Mouse (Mus musculus) right cerebral cortex, postnatal 25 days (tissue): ENCODE results near the gene Rdh1.
"Not testable (repeated sequence)": the region's sequence is repeated elsewhere in the genome, so short reads cannot be mapped to it uniquely, and the experiment has no call there.

ENCODE experiments used
- DNase-seq: peaks from one replicate; pipeline ENCODE4 v3.0.0; 2022

Rdh1 gene

GRCm38 (mm10) chr10:127750136-127750777 is 9.3 kb upstream of the Rdh1 start:
- peak; percentile 14 for DNase-seq

DNA sequence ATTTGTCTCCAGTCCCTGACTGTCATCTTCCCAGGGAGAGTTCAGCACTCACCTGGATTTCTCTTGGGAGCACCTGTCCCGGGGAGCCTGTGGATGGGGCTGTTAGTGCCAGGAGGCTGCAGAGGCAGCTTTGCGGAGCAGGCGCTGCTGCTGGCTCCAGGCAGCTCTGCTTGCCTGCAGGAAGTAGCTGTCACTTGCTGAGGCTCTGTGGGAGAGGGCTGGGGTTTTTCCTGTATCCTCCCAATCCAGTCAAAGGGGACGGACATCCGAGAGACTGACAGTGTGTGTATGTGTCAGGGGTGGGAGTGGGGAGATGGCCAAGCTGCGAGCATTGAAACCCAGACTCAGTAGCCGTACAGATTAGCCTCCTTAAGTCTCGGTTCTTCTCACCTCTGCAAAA is 8.0 kb upstream of the Rdh1 start, which contains the start of gene Gpr182:
Gpr182 (minus strand) TSS at position 185 of the 400 bp plus-strand sequence.
- DNase-seq, result no peak

DNA sequence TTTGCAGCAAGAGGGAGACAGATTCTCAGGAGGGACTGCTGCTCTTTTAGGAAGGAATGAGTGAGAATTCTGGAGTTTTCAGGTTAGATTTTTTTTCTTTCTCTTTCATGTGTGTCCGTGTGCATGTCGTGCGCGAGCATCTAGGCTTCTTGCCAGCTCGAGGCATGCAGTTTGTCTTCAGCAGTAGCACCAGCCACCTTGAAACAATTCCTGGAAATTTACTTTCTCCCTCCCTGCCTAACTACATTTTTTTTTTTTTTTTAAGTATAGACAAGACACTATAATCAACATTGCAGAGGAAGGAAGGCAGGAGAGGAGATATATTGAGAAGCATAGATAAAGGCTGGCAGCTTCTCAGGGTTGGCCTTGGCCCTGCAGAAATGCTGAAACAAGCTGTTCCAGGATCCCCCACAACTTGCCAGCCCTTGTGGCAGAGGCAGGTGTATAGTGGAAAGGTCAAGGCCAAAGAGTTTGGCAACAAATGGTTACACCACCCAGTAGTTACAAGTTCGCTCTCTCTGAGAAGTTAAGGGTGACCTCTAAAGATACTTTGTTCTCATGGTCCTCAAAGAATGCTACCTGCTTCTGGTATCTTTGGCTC is 4.9 kb upstream of the Rdh1 start:
- DNase-seq, result no peak

DNA sequence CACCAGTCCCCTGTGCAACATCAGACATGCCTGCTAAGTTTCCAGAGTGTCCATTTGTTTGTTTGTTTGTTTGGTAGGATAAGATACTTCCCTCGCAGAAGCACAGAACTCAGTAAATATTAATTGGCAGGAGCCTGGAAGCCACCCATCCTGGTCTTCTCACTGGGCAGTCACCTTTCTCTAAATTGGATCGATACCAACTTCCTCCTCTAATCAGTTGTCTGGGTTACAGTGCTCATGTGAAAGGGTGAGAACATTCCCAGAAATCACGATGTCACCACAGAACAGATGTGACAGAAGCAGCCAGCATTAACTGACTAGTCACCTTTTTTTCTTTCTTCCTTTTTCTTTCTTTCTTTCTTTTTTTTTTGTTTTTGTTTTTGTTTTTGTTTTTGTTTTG is 4.3 kb upstream of the Rdh1 start:
- no peak for DNase-seq

DNA sequence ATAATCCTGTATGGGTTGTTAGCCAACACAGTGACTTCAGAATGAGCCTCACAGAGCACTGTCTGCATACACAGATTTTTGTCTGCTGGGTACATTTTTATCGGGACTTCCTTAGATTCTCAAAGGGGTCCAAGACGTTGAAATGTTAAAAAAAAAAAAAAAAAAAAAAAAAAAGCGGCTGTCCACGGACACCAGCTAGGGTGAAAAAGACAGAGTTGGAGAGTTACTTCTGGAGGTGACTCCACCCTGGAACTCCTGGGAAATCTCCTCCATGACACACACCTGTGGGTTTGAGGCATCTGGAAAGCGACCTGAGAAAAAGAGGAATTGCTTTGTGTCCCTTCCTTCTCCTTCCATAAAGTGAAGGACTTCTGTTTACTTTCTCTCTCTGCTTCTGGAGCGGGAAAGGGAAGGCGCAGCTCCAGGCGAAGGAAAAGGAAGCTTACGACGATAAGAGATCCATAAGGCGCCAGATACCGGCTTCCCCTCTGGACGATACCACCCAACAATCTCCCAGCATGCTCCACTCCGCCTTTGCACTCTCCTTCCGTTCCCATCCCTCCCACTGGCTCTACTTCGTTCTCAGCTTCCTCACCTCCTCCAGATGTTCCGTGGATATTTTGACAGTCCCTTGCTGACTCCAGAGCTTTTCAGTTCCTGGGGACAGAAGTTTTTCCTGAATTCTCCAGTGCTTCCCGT is 3.6 kb upstream of the Rdh1 start:
- no peak for DNase-seq

DNA sequence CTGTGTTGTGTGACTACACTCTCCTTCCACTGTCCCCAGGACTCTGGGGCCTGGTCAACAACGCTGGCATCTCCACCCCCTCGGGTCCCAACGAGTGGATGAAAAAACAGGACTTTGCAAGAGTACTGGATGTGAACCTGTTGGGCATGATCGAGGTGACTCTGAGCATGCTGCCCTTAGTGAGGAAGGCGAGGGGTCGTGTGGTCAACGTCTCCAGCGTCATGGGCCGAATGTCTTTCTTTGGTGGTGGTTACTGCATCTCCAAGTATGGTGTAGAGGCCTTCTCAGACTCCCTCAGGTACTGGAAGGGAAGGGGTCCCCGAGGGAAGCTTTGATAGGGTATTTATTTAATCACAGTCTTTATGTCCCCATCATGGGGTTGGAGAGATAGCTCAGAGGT is 3.4 kb downstream of the Rdh1 start:
- DNase-seq, result not testable (repeated sequence)

- no peak for DNase-seq
These were observed 4.6 kb downstream of the Rdh1 start for GRCm38 (mm10) chr10:127763914-127764680.

DNA sequence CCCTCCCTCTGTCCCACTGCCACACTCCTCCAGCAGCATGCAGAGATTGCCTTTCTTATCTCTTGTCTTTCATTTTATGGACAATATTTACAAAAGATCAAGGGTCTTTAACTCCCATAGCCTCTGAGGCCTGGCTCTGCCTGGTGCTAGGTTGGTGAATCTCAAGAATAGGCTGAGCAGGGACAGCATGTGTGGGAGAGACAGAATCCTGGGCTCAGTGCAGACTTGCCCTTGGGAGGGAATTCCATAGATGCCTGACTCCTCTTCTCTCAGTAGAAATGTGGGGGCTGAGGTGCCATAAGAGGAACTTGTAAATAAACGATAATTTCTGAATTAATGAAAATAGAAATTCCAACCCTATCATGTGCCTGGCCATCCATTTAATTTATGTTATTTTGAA is 7.0 kb downstream of the Rdh1 start:
- no peak for DNase-seq

GRCm38 (mm10) chr10:127776011-127776410 is 16.5 kb downstream of the Rdh1 start, which contains the start of gene Rdh9:
Gene Rdh9 (plus strand): TSS chr10:127776386.
- DNase-seq, result no peak

DNA sequence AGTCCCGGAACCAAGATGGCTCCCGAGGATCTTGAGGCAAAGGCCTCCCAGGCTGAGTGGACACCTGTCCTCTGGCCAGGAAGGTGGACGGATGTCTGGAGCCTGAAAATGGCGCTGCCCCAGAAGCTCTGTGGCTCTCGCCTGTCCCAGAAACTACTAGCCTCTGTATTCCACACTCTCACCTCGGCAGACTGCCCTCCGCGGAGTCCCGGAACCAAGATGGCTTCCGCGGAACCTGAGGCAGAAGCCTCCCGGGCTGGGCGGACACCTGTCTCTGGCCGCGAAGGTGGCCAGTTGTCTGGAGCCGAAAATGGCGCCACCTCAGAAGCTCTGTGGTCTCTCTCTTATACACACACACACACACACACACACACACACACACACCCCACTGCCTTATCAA is 22.8 kb downstream of the Rdh1 start:
- not testable (repeated sequence) for DNase-seq

- not testable (repeated sequence) for DNase-seq
These were observed 25.9 kb downstream of the Rdh1 start for GRCm38 (mm10) chr10:127785411-127785810.

DNA sequence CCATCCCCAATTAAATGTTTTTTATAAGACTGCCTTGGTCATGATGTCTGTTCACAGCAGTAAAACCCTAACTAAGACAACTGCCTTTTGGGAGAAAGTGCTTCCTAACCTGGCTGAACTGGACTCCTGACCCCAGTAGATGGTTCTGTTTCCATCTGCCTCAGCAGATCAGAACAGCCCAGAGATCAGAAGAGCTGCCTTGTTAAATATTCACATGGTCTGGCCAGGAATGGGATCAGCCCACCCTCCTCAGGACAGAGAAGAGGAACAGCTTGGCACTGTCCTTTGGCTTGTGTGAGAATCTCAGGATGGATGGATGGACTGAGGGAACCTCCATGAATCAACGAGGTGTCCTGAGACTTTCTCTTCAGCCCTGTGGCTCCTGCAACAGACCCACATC is 39.8 kb downstream of the Rdh1 start:
- no peak for DNase-seq

GRCm38 (mm10) chr10:127800891-127801290 is 41.4 kb downstream of the Rdh1 start, which contains the start of gene Rdh16:
Gene Rdh16 (plus strand): TSS chr10:127801152.
- DNase-seq, result no peak

- DNase-seq, result no peak
These were observed 42.1 kb downstream of the Rdh1 start for GRCm38 (mm10) chr10:127801612-127802011.

- no peak for DNase-seq
These were observed 42.7 kb downstream of the Rdh1 start for GRCm38 (mm10) chr10:127802236-127802635.

- DNase-seq, result no peak
These were observed 44.9 kb downstream of the Rdh1 start for GRCm38 (mm10) chr10:127804416-127804815.

DNA sequence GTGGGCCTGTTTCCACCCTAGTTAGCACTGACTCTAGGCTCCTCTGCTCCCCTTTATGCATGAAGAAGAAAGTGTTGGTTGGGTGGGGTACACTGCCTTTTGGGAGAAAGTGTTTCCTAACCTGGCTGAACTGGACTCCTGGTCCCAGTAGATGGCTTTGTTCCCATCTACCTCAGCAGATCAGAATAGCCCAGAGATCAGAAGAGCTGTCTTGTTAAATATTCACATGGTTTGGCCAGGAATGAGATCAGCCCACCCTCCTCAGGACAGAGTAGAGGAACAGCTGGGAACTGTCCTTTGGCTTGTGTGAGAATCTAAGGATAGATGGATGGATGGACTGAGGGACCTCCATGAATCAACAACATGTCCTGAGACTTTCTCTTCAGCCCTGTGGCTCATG is 56.4 kb downstream of the Rdh1 start:
- DNase-seq, result no peak

DNA sequence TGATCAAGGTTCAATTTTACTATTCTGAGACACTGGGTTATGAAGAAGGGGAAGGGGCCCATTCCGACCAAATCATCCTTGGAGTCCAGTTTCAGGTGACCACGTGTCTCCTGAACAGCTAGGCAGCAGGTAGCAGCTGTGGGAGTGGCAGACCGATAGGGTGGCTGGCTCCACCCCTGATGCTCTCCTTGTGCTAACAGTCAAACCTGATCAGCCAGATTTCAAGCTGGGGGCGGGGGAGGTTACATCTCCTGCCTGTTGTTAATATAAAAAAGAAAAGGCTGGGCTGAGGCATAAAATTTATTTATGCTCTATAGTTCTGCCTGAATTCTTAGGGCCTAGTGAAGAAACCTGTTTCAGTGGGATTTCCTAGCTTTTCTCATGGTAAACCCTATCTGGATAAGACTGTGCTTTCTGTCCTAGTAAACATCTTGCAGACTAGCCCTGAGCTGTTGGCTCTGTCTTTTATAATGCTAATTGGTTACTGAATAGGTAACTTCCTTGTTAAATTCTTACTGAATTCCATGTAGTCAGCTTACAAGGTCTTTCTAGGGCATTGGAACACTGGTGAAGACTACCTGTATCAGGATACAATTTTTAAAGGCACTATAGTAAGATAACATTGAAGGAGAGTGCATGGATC is 57.9 kb downstream of the Rdh1 start:
- DNase-seq, result not testable (repeated sequence)
